Comparison of ENCODE assay signal across 8 mouse cellular contexts in genomic region chr2:165899923-165900322, GRCm38 (mm10). TPM values are rescaled to one million over a fixed set of nuclear protein-coding genes. Genes with fewer than 3 reads are reported as not detected.
A peak's percentile ranks its signal among the peaks of the same experiment; 100 is the strongest.
DNase-seq lines count a peak whose midpoint lies in the region; ATAC-seq and TF ChIP-seq lines count a peak whose summit lies in the region.

No protein-coding gene starts in this region.

- peak overlapping the region; percentile 34; the same call in 1 of the 2 replicates for H3K4me3 ChIP-seq in heart, embryonic 10.5 days
- H3K4me3 ChIP-seq in limb, embryonic 14.5 days (replicated peaks; ENCODE audit: low read length), result no peak overlapping the region
- no peak overlapping the region for H3K4me3 ChIP-seq in stomach, postnatal 0 days (ENCODE audit: low read depth, low read length)

- no peak overlapping the region for H3K9ac ChIP-seq in limb, embryonic 14.5 days (ENCODE audit: low read depth, low read length, severe bottlenecking)
- peak overlapping the region; percentile 50; the same call in 1 of the 2 replicates for H3K9ac ChIP-seq in stomach, postnatal 0 days (ENCODE audit: low read length)

- no peaks in the 10 kb centered on the region for H3K9me3 ChIP-seq in heart, embryonic 10.5 days
- no peaks in the 10 kb centered on the region for H3K9me3 ChIP-seq in limb, embryonic 14.5 days (ENCODE audit: control insufficient read depth, low read length)
- H3K9me3 ChIP-seq in stomach, postnatal 0 days (ENCODE audit: control insufficient read depth, low read length), result no peaks in the 10 kb centered on the region

- DNase-seq in heart, embryonic 10.5 days (ENCODE audit: low spot score), result no peak
- no peak for DNase-seq in heart, postnatal 4 days
- DNase-seq in retina, postnatal 1 day, result peak; percentile 41
- no peak for DNase-seq in retina, embryonic 14.5 days (ENCODE audit: low spot score)
- no peak for DNase-seq in limb, embryonic 14.5 days (ENCODE audit: low spot score)
- DNase-seq in stomach, postnatal 0 days (ENCODE audit: low spot score), result peak; percentile 19
- no peak for DNase-seq in thymus, postnatal 36 days
- DNase-seq in right cerebral cortex, adult 18-20 months, result no peak

- no peak for TF ChIP-seq CTCF in stomach, postnatal 0 days (IDR thresholded peaks at IDR 0.05; ENCODE audit: low read depth)

- peaks cover 62% of the 10 kb centered on the region for H3K4me1 ChIP-seq in heart, embryonic 10.5 days
- H3K4me1 ChIP-seq in limb, embryonic 14.5 days (ENCODE audit: control insufficient read depth, insufficient read depth, low read length), result peaks cover 22% of the 10 kb centered on the region
- H3K4me1 ChIP-seq in stomach, postnatal 0 days (replicated peaks; ENCODE audit: control insufficient read depth, insufficient read depth), result 0 out of 2 replicates have a peak, but pooled peaks cover 2% of the 10 kb centered on the region

- no peaks in the 10 kb centered on the region for H3K27me3 ChIP-seq in heart, embryonic 10.5 days (ENCODE audit: insufficient read depth, poor library complexity, severe bottlenecking)
- no peaks in the 10 kb centered on the region for H3K27me3 ChIP-seq in limb, embryonic 14.5 days (ENCODE audit: control insufficient read depth, insufficient read depth, low read length)
- no peaks in the 10 kb centered on the region for H3K27me3 ChIP-seq in stomach, postnatal 0 days (ENCODE audit: control insufficient read depth, insufficient read depth, low read length)

- peak overlapping the region; percentile 16; the same call in 1 of the 2 replicates for H3K4me2 ChIP-seq in limb, embryonic 14.5 days (replicated peaks; ENCODE audit: low read depth, low read length, severe bottlenecking)
- peak overlapping the region; percentile 46 for H3K4me2 ChIP-seq in stomach, postnatal 0 days (replicated peaks; ENCODE audit: low read depth)

- no peak for TF ChIP-seq EP300 in stomach, postnatal 0 days (optimal IDR thresholded peaks at IDR 0.05)

- peak overlapping the region; percentile 94 for H3K27ac ChIP-seq in heart, embryonic 10.5 days
- peak overlapping the region; percentile 70 for H3K27ac ChIP-seq in limb, embryonic 14.5 days (replicated peaks; ENCODE audit: low read depth, low read length)
- peak overlapping the region; percentile 90 for H3K27ac ChIP-seq in stomach, postnatal 0 days (replicated peaks)

- WGBS in heart, embryonic 10.5 days, result 13% methylated on average over 3 of the region's 3 CpGs
- WGBS in limb, embryonic 14.5 days, result 19% methylated on average over 3 of the region's 3 CpGs
- WGBS in stomach, postnatal 0 days, result 14% methylated on average over 3 of the region's 3 CpGs

- no peak for TF ChIP-seq POLR2A in limb, embryonic 14.5 days (IDR thresholded peaks at IDR 0.05; ENCODE audit: borderline replicate concordance, extremely low read depth, insufficient read depth, insufficient read length)

- no peaks in the 10 kb centered on the region for H3K36me3 ChIP-seq in heart, embryonic 10.5 days
- no peaks in the 10 kb centered on the region for H3K36me3 ChIP-seq in limb, embryonic 14.5 days (ENCODE audit: control insufficient read depth, insufficient read depth, low read length)
- no peaks in the 10 kb centered on the region for H3K36me3 ChIP-seq in stomach, postnatal 0 days (ENCODE audit: control insufficient read depth, insufficient read depth, low read length)

- peak; percentile 35; the same call in 1 of the 2 replicates for ATAC-seq in limb, embryonic 14.5 days (ENCODE audit: low FRiP score, low read depth)
- peak; percentile 43; the same call in 1 of the 2 replicates for ATAC-seq in stomach, postnatal 0 days (ENCODE audit: low FRiP score, low TSS enrichment)

RNA-seq across cellular contexts. Expression of gene Zmynd8, which starts 1.1 kb away (rescaled TPM):
- polyA plus RNA-seq in heart, embryonic 10.5 days (2016; fragmentation: Nextera tagmentation; extraction: Ambion mirVana), result 57.1 and 58.5 TPM in 2 replicates
- total RNA-seq in heart, postnatal 4 days (2021), result 10 to 100 TPM; 49.5 to 50.4 TPM
- 47.6 and 49.5 TPM in 2 replicates for polyA plus RNA-seq in limb, embryonic 14.5 days (2012; rRNA removed)
- 30.2 and 39.8 TPM in 2 replicates for polyA plus RNA-seq in limb, embryonic 14.5 days (2014; fragmentation: Nextera tagmentation; extraction: Ambion mirVana)
- 24.3 and 29.7 TPM in 2 replicates for polyA plus RNA-seq in stomach, postnatal 0 days (2015; fragmentation: Nextera tagmentation; extraction: Ambion mirVana)

Comparison
In these comparisons a context has a peak if more than half of its experiments do, and no peak if none do; other contexts are left out.
1. DNase-seq: peak in retina, postnatal 1 day (single experiment) and stomach, postnatal 0 days (single experiment); none in heart, embryonic 10.5 days (single experiment), heart, postnatal 4 days (single experiment), retina, embryonic 14.5 days (single experiment), limb, embryonic 14.5 days (single experiment), thymus, postnatal 36 days (0 of 2) and right cerebral cortex, adult 18-20 months (single experiment).
2. Peak in every context shown above with its lines, with median percentiles within 50 percentile points of each other: H3K27ac ChIP-seq.